Mouse (Mus musculus) spleen, postnatal 4 days (tissue): ENCODE data around the gene Cd47.
A peak's percentile ranks its signal among the peaks of the same experiment; 100 is the strongest.

ENCODE experiments used
- DNase-seq, 2 experiments: peaks; one replicate each; pipeline ENCODE4 v3.0.0; 2022; ENCODE audit warnings: low spot score in 2 of 2

The Cd47 gene

DNA sequence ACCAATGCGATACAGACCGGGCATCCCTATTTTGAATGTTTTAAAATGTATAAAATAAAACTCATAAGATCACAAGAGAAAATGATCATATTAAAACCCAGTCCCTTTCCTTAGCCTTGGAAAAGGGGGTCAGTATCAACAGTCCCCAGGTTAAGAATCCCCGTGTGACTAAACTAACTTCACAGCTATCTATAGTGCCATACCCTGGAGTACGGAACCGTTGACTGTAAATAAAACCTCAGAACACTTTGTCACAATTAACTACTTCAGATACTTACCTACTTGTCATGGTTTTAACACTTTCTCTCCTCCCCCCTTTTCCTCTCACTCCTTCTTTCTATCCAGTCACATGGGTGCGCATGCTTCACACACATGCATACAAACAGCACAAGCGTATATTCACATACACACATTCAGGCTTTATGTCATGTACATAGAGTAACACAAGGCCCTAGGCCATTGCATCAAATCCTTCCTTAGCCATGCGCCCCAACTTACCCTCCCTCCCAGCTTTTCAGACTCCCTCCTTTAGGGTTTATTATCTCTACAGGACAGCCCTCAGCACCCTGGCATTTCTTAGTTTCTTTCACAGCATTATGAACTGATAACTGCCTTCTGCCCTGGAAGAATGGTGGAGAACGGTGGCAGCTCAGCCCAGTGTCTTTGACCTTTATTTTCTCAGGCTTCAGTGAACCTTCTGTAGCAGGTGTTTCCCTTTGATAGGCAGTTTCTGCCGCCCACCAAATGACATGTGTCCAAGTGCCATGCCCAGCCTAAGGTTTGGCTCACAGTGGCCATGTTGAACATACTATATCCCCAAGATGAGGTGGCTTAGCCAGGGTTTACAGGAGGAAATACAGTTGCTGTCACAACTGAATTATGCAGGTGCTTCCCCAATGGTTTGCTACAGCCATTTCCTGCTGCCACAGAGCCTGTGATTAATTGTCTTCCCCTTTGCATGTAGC, at the start of gene Cd47:
Gene Cd47 (plus strand): TSS at position 937 of the 965 bp plus-strand sequence.
- peak; percentile 75 to 82 for DNase-seq

GRCm38 (mm10) chr16:49752906-49753305, 47.4 kb upstream of the Cd47 start:
- no peak for DNase-seq

- DNase-seq: no peak
Measured at GRCm38 (mm10) chr16:49753318-49753717, 47.0 kb upstream of the Cd47 start.

GRCm38 (mm10) chr16:49760517-49761203, 39.7 kb upstream of the Cd47 start:
- no peak for DNase-seq

DNA sequence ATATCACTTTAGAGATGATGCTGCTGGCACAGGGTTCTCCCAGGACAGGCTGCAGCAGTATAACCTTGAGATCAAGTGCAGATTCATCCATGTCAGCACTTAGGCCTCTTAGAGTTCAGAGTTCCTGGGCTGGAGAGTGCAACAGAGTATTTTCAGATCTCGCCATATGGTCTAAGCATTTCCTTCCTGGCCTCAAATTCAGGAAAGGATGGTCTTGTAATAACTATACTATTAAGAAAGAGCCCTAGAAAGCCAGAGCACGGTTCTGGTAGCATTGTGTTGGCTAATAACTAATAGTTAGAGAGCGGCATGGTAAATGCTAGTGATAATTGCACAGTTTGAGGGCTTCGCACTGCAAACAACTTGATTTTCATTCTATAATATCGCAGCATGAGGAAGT, 38.4 kb upstream of the Cd47 start:
- DNase-seq: no peak

DNA sequence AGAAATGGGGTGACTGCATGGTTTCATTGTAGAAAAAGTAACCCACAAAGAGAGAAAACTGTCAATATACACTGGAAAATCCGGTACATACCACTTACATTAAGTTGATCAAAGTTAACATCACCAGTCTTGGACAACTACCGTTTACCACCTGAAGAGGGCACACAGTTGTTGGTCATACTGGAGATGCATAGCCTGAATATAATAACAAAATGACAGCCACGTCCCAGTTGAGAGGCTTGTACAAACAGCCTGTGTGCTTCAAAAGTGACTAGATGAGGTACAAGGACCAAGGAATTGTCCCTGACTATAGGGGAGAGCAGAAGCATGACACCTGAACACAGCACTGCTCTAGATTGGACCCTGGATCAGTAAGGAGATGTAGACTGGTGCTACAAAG, 34.0 kb upstream of the Cd47 start:
- peak; percentile 68 to 74 for DNase-seq

DNA sequence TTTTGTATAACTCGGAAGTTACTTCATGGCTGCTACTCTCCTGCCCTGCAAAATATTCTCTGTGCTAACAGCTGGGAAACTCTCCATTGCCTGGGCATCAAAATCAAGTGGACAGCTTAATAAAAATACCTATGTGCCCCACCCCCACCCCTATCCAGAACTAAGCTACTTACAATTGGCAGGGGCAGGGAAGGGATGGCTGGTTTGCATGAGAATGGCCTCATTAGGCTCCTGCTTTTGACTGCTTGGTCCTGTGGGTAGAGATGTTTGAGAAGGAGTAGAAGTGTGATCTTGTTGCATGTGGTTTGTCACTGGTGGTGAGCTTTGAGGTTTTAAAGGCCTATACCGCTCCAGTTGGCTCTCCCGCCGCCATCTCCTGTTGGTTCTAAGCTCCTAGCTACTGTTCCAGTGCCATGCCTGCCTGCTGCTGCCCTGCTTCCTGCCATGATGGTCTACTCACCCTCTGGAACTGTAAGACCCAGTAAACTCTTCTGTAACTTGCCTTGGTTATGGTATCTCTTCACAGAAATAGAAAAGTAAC, 31.8 kb upstream of the Cd47 start:
- DNase-seq: no peak

DNA sequence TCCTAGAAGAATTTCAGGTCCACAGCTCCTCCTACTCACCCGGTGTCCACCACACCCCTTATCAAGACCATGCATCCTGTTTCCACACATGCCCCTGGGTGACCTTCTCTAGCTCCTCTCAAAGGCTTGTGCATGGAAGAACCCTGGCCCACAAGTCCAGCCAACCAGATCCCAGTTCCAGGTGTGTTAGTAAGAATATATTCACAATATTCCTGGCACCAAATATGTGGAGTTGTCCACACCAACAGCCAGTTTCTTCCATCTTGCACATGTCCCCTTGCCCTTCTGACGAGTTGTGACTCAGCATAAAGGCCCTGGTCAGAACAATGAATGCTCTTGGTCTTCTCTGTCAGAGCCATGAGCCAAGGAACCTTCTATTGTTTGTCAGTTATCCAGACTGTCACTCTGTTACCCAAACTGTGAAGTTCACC, 30.5 kb upstream of the Cd47 start:
- DNase-seq: peak; percentile 65 to 74

DNA sequence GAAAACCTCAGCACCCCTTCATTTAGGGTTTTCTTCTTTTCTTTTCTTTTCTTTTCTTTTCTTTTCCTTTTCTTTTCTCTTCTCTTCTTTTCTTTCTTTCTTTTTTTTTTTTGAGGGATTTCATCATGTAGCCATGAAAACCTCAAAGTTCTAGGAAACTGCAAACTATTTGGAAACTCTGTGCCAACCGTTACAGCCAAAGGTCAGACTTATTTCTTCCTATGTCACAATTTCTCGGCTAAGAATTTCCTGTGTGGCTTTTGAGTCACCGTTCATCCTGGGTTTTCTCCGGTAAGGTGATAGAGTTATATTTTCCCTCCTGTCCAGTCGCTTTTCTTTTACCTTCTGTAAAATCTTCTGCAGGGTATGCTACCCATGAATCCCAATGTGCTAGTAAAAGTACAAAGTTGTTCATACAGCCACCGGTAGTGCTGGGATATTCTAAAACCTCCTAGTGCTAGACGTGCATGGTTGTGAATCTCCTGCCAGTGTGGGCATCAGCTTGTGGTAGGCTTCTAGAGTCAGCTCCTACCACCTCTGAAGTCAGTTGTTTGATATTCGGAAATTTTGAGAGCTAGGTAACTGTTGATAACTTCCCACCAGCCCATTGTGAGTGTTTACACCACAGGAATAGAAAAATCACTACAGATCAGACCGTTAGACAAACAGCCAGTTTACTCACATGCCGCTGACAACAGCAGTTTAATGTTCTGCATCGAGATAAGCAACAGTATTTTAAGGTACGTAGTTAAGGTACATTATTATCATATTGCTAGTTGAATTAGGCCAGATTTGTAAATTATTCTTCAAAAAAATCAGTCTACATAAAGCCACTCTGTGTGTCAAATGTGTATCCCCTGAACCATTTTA, 29.8 kb upstream of the Cd47 start:
- no peak for DNase-seq

- no peak for DNase-seq
Measured at GRCm38 (mm10) chr16:49771609-49772396, 28.5 kb upstream of the Cd47 start.

- no peak for DNase-seq
Measured at GRCm38 (mm10) chr16:49772576-49772975, 27.8 kb upstream of the Cd47 start.

DNA sequence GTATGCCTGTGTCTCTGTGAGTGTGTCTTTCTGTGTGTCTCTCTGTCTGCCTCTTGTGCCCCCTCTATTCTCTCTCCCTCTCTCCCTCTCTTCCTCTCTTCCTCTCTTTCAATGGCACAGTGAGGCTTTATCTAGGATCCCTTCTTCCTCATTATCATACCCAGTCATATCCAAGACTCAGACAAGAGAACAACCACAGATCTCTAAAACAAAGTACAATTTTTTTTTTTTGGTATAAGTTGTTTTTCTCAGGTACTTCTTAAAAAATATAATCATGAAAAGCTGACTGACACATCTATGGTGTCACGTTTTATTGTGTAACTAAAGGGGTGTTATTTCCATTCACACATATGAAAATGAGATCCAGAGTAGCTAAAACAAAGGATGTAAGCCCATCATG, 27.3 kb upstream of the Cd47 start:
- DNase-seq: no peak

GRCm38 (mm10) chr16:49774059-49775001, 26.0 kb upstream of the Cd47 start:
- no peak for DNase-seq

DNA sequence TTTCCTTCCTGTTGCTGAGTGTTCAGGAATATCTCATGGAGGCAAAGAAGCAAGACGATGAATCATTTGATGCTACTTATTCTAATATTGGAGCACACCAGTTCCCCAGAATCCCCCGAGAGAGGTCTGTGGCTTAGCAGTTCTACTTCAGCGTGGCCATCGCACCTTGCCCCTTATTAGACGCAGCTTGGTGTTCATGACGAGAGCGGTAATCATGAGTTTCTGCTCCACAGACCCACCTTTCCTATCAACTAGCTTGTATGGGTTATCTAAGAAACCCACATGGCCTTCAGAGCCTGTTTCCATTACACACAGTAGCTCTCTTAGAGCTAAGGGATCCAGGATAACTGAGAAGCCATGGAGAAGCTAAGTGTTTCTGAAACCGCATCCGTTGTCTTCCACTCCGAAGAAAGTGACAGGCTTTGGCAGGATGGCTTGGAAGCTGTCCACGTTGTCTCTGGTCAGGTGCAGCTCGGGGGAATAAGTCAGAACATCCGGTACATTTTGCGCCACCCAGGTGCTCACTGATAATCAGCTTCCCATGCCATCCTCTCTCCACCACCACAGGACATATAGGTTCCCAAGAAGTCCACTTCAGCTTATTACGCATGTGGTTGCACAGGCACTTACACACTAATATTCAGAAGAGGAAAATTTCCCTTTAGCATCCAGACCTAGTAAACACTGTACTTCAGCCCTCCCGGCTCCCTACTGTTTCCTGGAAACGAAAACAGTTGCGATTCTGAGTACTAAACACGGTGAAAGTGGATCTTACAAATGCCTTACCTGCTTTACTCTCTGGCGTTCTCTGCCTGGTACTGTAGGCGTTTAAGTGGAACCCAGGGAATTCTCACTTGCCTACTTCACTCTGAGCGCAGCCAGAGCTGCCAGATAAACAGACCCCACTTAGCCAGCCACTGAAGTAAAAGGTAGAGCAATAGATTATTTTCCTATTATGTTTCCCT, 25.0 kb upstream of the Cd47 start:
- DNase-seq: peak; percentile 61 to 77

DNA sequence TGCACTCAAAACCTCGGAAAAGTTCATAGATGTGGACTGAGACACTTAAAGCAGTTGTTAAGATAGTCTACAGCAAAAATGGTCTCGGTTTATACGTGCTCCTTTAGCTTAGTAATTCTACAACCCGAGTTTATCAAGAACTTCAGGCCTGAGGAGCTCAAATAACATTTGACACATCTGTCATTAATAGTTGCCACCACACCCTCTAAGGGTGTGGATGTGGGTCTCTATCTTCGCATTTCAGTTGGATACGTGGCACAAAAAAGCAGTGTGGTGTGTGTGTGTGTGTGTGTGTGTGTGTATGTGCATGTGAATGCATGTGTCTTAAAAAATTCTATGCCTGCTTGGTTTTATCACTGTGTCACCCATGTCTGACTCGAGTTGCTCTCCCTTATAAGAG, 23.4 kb upstream of the Cd47 start:
- DNase-seq: no peak

GRCm38 (mm10) chr16:49781556-49782156, 18.7 kb upstream of the Cd47 start:
- no peak for DNase-seq

GRCm38 (mm10) chr16:49783369-49783768, 17.0 kb upstream of the Cd47 start:
- DNase-seq: no peak

DNA sequence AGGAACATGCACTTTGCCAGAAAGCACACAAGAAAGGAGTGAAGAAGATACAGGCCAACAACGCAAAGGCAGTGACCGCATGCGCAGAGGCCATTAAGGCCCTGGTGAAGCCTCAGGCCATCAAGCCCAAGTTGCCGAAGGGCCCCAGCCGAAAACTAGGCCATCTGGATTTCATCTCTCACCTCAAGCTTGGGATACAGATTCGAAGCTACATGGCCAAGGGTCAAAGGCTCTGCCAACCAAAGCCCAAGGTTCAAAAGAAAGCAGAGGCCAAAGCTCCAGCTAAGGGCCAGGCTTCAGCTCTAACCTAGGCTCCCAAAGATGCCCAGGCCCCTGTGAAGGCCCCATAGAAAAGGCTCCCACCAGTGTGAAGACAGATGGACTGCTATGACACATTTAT, 14.2 kb upstream of the Cd47 start:
- no peak for DNase-seq
